ENCODE assay signal across 23 mouse cellular contexts in the genomic region with DNA sequence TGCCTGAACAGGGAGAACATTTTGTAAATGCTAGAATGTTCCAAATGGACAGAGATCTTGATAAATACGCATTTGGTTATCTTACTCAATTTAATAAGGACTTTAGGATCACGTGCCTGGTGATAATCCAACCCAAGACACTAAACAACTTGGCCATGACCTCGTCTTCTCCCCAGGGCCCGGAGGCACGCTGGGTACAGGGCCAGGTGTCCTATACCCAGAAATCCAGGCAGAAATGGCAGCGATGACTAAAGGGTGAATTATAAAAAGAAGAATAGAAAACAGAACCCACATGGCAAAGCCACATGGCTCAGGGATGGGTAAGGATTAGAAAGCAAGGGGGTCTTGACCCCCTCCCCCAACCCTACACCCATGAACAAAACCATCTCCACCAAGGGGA. TPM values are rescaled to one million over a fixed set of nuclear protein-coding genes. Genes with fewer than 3 reads are reported as not detected.
DNase-seq lines count a peak whose midpoint lies in the region; ATAC-seq and TF ChIP-seq lines count a peak whose summit lies in the region.
"Had no signal": no experiment of that assay in that cellular context is flagged by ENCODE, and none has a peak within 500 bp of the region (broad histone marks: within the 10 kb centered on the region; RNA-seq: fewer than 3 reads in every experiment).

No protein-coding gene starts in this region.

- H3K4me3 ChIP-seq in gastrocnemius, adult 2 months = no peak overlapping the region
- H3K4me3 ChIP-seq in kidney, embryonic 16.5 days (ENCODE audit: low read length) = no peak overlapping the region
- H3K4me3 ChIP-seq in brown adipose tissue, adult 24 weeks (ENCODE audit: insufficient read depth, low read depth, low read length) = no peak overlapping the region
- no peak overlapping the region for H3K4me3 ChIP-seq in small intestine, adult 2 months (ENCODE audit: low read depth, low read length)
- H3K4me3 ChIP-seq: embryonic facial prominence, embryonic 12.5 days; forebrain, embryonic 15.5 days; heart, embryonic 13.5 days; hindbrain, embryonic 15.5 days had no signal

- WGBS in kidney, embryonic 16.5 days = 85% methylated on average over 6 of the region's 6 CpGs
- WGBS in small intestine, adult 2 months = 37% methylated on average over 6 of the region's 6 CpGs

- no peaks in the 10 kb centered on the region for H3K9me3 ChIP-seq in kidney, embryonic 16.5 days (ENCODE audit: low read length)
- H3K9me3 ChIP-seq: embryonic facial prominence, embryonic 12.5 days; forebrain, embryonic 15.5 days; heart, embryonic 13.5 days; hindbrain, embryonic 15.5 days had no signal

- no peaks in the 10 kb centered on the region for H3K36me3 ChIP-seq in kidney, embryonic 16.5 days (ENCODE audit: insufficient read depth, low read length)
- peaks cover 14% of the 10 kb centered on the region for H3K36me3 ChIP-seq in small intestine, adult 2 months (ENCODE audit: control insufficient read depth, insufficient read depth, low read length)
- H3K36me3 ChIP-seq: embryonic facial prominence, embryonic 12.5 days; forebrain, embryonic 15.5 days; heart, embryonic 13.5 days; hindbrain, embryonic 15.5 days had no signal

- no peaks in the 10 kb centered on the region for H3K27me3 ChIP-seq in kidney, embryonic 16.5 days (ENCODE audit: insufficient read depth, low read length)
- H3K27me3 ChIP-seq in small intestine, adult 2 months (ENCODE audit: control insufficient read depth, insufficient read depth, low read length) = no peaks in the 10 kb centered on the region
- H3K27me3 ChIP-seq: CH12.LX; embryonic facial prominence, embryonic 12.5 days; forebrain, embryonic 15.5 days; heart, embryonic 13.5 days; hindbrain, embryonic 15.5 days had no signal

- TF ChIP-seq CTCF in gastrocnemius, adult 2 months (IDR thresholded peaks at IDR 0.05) = no peak
- no peak for TF ChIP-seq CTCF in small intestine, adult 2 months (IDR thresholded peaks at IDR 0.05; ENCODE audit: extremely low read depth, insufficient read length, insufficient replicate concordance, low read depth, low read length)

- ATAC-seq in kidney, embryonic 16.5 days (ENCODE audit: low FRiP score, low TSS enrichment) = no peak
- ATAC-seq: activated CD4-positive, CD25-positive, alpha-beta regulatory T cell, adult 4 months; forebrain, embryonic 15.5 days; Patski had no signal

- no peak overlapping the region for H3K9ac ChIP-seq in kidney, embryonic 16.5 days (replicated peaks; ENCODE audit: low read length)
- H3K9ac ChIP-seq: embryonic facial prominence, embryonic 12.5 days; forebrain, embryonic 15.5 days; hindbrain, embryonic 15.5 days had no signal

- no peak for DNase-seq in gastrocnemius, adult 2 months
- DNase-seq in gastrocnemius, adult 8-10 months (ENCODE audit: low spot score in 2 of 2) = no peak
- DNase-seq in kidney, postnatal 36 days = no peak
- no peak for DNase-seq in cerebellum, postnatal 4 days (ENCODE audit: low spot score in 2 of 2)
- DNase-seq: cerebellum, adult 2 months; cerebellum, postnatal 14 days; heart, postnatal 36 days had no signal

- H3K27ac ChIP-seq in gastrocnemius, adult 2 months = peak overlapping the region; percentile 93
- 0 out of 2 replicates have a peak overlapping the region, but pooled peaks have one; percentile 8 for H3K27ac ChIP-seq in kidney, embryonic 16.5 days (ENCODE audit: low read length)
- H3K27ac ChIP-seq in brown adipose tissue, adult 24 weeks (replicated peaks; ENCODE audit: low read depth, low read length) = peak overlapping the region; percentile 35; the same call in 1 of the 2 replicates
- H3K27ac ChIP-seq in small intestine, adult 2 months (ENCODE audit: insufficient read depth, low read depth, low read length) = peak overlapping the region; percentile 65
- H3K27ac ChIP-seq: embryonic facial prominence, embryonic 12.5 days; forebrain, embryonic 15.5 days; heart, embryonic 13.5 days; hindbrain, embryonic 15.5 days had no signal

- intact Hi-C loops in gastrocnemius, adult 2 months (cut with DNase I) = loop anchor here (2.0 kb wide), 1 partner anchor 21 kb away; no protein-coding TSS in a partner anchor

- no peak overlapping the region for H3K4me2 ChIP-seq in kidney, embryonic 16.5 days (replicated peaks; ENCODE audit: low read depth, low read length)
- H3K4me2 ChIP-seq: embryonic facial prominence, embryonic 12.5 days; forebrain, embryonic 15.5 days; heart, embryonic 13.5 days; hindbrain, embryonic 15.5 days had no signal

- peaks cover 9% of the 10 kb centered on the region for H3K4me1 ChIP-seq in kidney, embryonic 16.5 days (ENCODE audit: insufficient read depth, low read length)
- no peaks in the 10 kb centered on the region; the same call in 1 of the 2 replicates for H3K4me1 ChIP-seq in brown adipose tissue, adult 24 weeks (ENCODE audit: control insufficient read depth, insufficient read depth, insufficient read length, low read length)
- peaks cover 41% of the 10 kb centered on the region for H3K4me1 ChIP-seq in small intestine, adult 2 months (ENCODE audit: control insufficient read depth, insufficient read depth, insufficient read length, low read length)

- no peak for TF ChIP-seq POLR2A in small intestine, adult 2 months (IDR thresholded peaks at IDR 0.05; ENCODE audit: low read depth, low read length)

RNA-seq across cellular contexts. Expression of a gene that starts 29.7 kb away (rescaled TPM):
- not detected for total RNA-seq in gastrocnemius, adult 2 months (2021)
- not detected for total RNA-seq in gastrocnemius, adult 8-10 months (2022)
- polyA plus RNA-seq in kidney, embryonic 16.5 days (2015; fragmentation: Nextera tagmentation; extraction: Ambion mirVana) = 0.19 TPM in 1 of 2 replicates, not detected in the other
- polyA plus RNA-seq in brown adipose tissue, adult 24 weeks (2012; ENCODE audit: insufficient read depth, insufficient read length, missing spikeins) = not detected in 2 replicates
- polyA plus RNA-seq in small intestine, adult 2 months (2012; rRNA removed) = 4.2 and 4.4 TPM in 2 replicates
- total RNA-seq: adrenal gland, postnatal 25 days; gastrocnemius, postnatal 14 days; heart, postnatal 36 days had no signal
- polyA plus RNA-seq: activated CD4-positive, CD25-positive, alpha-beta regulatory T cell, adult 4 months; cortical plate, adult 2 months; forebrain, embryonic 11.5 days; forebrain, embryonic 15.5 days; heart, embryonic 13.5 days; heart, postnatal 0 days; hindbrain, embryonic 11.5 days; hindbrain, embryonic 15.5 days; Patski had no signal

RNA-seq across cellular contexts. Expression of a gene that starts 40.0 kb away (rescaled TPM):
- total RNA-seq in gastrocnemius, adult 2 months (2021) = 10 to 100 TPM; 21.4 to 23.6 TPM
- 10 to 100 TPM; 11.3 to 17.4 (median 12.2) TPM for total RNA-seq in gastrocnemius, adult 8-10 months (2022)
- polyA plus RNA-seq in kidney, embryonic 16.5 days (2015; fragmentation: Nextera tagmentation; extraction: Ambion mirVana) = 21.0 and 24.6 TPM in 2 replicates
- 2.4 and 2.8 TPM in 2 replicates for polyA plus RNA-seq in brown adipose tissue, adult 24 weeks (2012; ENCODE audit: insufficient read depth, insufficient read length, missing spikeins)
- polyA plus RNA-seq in small intestine, adult 2 months (2012; rRNA removed) = 39.5 and 174 TPM in 2 replicates
- polyA plus RNA-seq: activated CD4-positive, CD25-positive, alpha-beta regulatory T cell, adult 4 months had no signal

RNA-seq across cellular contexts. Expression of a gene that starts 43.1 kb away (rescaled TPM):
- total RNA-seq in gastrocnemius, adult 2 months (2021) = not detected
- total RNA-seq in gastrocnemius, adult 8-10 months (2022) = not detected
- polyA plus RNA-seq in kidney, embryonic 16.5 days (2015; fragmentation: Nextera tagmentation; extraction: Ambion mirVana) = 0.06 and 0.12 TPM in 2 replicates
- not detected in 2 replicates for polyA plus RNA-seq in brown adipose tissue, adult 24 weeks (2012; ENCODE audit: insufficient read depth, insufficient read length, missing spikeins)
- not detected in 2 replicates for polyA plus RNA-seq in small intestine, adult 2 months (2012; rRNA removed)
- total RNA-seq: adrenal gland, postnatal 25 days; CH12.LX; gastrocnemius, postnatal 14 days; heart, postnatal 36 days had no signal
- polyA plus RNA-seq: activated CD4-positive, CD25-positive, alpha-beta regulatory T cell, adult 4 months had no signal

RNA-seq across cellular contexts. Expression of a gene that starts 55.0 kb away (rescaled TPM):
- total RNA-seq in gastrocnemius, adult 2 months (2021) = 10 to 100 TPM; 75.5 to 81.7 TPM
- total RNA-seq in gastrocnemius, adult 8-10 months (2022) = 10 to 100 TPM; 46.2 to 72.1 (median 55.9) TPM
- 120 and 136 TPM in 2 replicates for polyA plus RNA-seq in kidney, embryonic 16.5 days (2015; fragmentation: Nextera tagmentation; extraction: Ambion mirVana)
- 47.2 and 50.6 TPM in 2 replicates for polyA plus RNA-seq in brown adipose tissue, adult 24 weeks (2012; ENCODE audit: insufficient read depth, insufficient read length, missing spikeins)
- 32.5 and 76.4 TPM in 2 replicates for polyA plus RNA-seq in small intestine, adult 2 months (2012; rRNA removed)

RNA-seq across cellular contexts. Expression of a gene that starts 55.7 kb away (rescaled TPM):
- total RNA-seq in gastrocnemius, adult 2 months (2021) = 10 to 100 TPM in 1 of 2 experiments, 1 to 10 TPM in 1; 7.0 to 11.0 TPM
- total RNA-seq in gastrocnemius, adult 8-10 months (2022) = 1 to 10 TPM; 7.1 to 9.4 (median 8.0) TPM
- polyA plus RNA-seq in kidney, embryonic 16.5 days (2015; fragmentation: Nextera tagmentation; extraction: Ambion mirVana) = 90.4 and 91.1 TPM in 2 replicates
- 33.3 and 43.1 TPM in 2 replicates for polyA plus RNA-seq in brown adipose tissue, adult 24 weeks (2012; ENCODE audit: insufficient read depth, insufficient read length, missing spikeins)
- polyA plus RNA-seq in small intestine, adult 2 months (2012; rRNA removed) = 21.9 and 47.4 TPM in 2 replicates

Comparison
In these comparisons a context has a peak if more than half of its experiments do, and no peak if none do; other contexts are left out.
1. H3K27ac ChIP-seq: peak in every context shown above with its lines; median percentile 93 in gastrocnemius, adult 2 months; 65 in small intestine, adult 2 months; 35 in brown adipose tissue, adult 24 weeks; 8 in kidney, embryonic 16.5 days.